Mouse (Mus musculus): ENCODE data around the gene Ier2. TPM values are rescaled to one million over a fixed set of nuclear protein-coding genes. Genes with fewer than 3 reads are reported as not detected.
"Not testable (repeated sequence)": the region's sequence is repeated elsewhere in the genome, so short reads cannot be mapped to it uniquely, and the experiment has no call there.

Gene Ier2
- polyA plus RNA-seq, 1 experiment from 2014 or later: 73.1 TPM

DNA sequence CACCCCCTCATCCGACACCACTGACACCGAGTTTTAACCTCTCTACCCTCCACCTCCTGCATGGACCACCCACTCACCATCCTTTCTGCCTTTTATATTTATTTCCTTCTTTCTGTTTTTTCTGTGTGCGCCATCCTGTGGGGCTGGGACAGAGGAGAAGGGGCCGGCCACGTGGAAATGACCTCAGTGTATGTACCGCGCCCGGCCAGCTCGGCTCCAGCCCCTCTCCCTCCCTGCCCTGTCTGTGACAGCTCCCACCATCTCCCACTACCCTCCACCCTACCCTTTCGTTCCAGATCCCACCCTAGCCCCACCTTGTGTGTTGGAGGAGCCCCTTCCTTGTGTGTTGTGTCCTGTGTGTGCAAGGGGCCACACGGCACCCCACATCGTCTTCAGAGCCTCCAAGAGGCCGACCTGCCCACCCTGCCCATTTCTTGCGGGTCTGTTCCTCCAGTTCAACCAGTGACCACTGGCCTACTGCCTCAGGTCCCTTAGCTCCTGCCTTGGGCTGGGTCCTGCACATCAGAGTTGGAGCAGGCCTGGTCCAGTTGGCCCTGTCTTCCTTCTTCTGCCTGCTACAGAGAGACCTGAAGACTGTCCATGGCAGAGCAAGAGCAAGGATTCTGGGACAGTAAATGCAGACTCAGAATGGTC lies 27.1 kb downstream of the Ier2 start:
- Histone ChIP-seq H3K36me3 (ENCODE audit: control insufficient read depth, insufficient read depth, low read length) (no peaks in the 10 kb centered on the region), H3K4me1 (ENCODE audit: control insufficient read depth, insufficient read depth, low read length) (0 out of 2 replicates have a peak, but pooled peaks cover 8% of the 10 kb centered on the region), H3K9me3 (ENCODE audit: control insufficient read depth, low read depth, low read length) (no peaks in the 10 kb centered on the region), H3K4me3 (ENCODE audit: low read depth, low read length) (no peak overlapping the region), H3K9ac (replicated peaks; ENCODE audit: low read depth, low read length) (no peak overlapping the region), H3K27ac (ENCODE audit: low read length) (no peak overlapping the region), H3K4me2 (replicated peaks; ENCODE audit: low read depth, low read length) (no peak overlapping the region), H3K27me3 (ENCODE audit: control insufficient read depth, insufficient read depth, low read length) (no peaks in the 10 kb centered on the region)
- ATAC-seq (ENCODE audit: insufficient number of reproducible peaks, insufficient read depth, low FRiP score, low read depth): no peak
- WGBS: 62% methylated on average over 13 of the region's 14 CpGs

DNA sequence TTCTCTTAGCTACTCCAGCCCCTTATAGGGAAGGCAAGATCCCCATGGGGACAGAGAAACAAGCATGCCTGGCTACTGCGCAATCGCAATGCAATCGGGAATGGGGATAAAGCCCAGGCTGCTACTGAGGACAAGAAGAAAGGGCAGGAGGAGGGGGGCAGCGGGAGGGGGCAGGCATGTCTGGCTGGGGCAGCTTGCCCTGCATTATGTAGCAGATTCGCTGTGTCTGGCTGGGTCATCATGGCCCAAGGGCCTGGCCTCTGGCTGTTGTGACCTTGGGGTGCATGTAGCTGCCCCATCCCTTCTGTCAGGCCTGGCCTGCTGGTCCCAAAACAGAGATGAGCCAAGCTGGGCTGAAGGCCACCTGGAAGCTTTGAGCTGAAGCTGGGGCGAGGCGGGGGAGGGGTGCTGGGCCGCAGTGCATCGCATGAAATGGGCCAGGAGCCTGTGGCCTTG lies 27.8 kb downstream of the Ier2 start:
- H3K27me3 ChIP-seq (ENCODE audit: control insufficient read depth, insufficient read depth, low read length): no peaks in the 10 kb centered on the region
- H3K9me3 ChIP-seq (ENCODE audit: control insufficient read depth, low read depth, low read length): no peaks in the 10 kb centered on the region
- 49% methylated on average over 9 of the region's 9 CpGs for WGBS
- H3K27ac ChIP-seq (ENCODE audit: low read length): no peak overlapping the region
- H3K9ac ChIP-seq (replicated peaks; ENCODE audit: low read depth, low read length): no peak overlapping the region
- H3K4me2 ChIP-seq (replicated peaks; ENCODE audit: low read depth, low read length): no peak overlapping the region
- 0 out of 2 replicates have a peak, but pooled peaks cover 8% of the 10 kb centered on the region for H3K4me1 ChIP-seq (ENCODE audit: control insufficient read depth, insufficient read depth, low read length)
- no peak for ATAC-seq (ENCODE audit: insufficient number of reproducible peaks, insufficient read depth, low FRiP score, low read depth)
- no peaks in the 10 kb centered on the region for H3K36me3 ChIP-seq (ENCODE audit: control insufficient read depth, insufficient read depth, low read length)
- no peak overlapping the region for H3K4me3 ChIP-seq (ENCODE audit: low read depth, low read length)

DNA sequence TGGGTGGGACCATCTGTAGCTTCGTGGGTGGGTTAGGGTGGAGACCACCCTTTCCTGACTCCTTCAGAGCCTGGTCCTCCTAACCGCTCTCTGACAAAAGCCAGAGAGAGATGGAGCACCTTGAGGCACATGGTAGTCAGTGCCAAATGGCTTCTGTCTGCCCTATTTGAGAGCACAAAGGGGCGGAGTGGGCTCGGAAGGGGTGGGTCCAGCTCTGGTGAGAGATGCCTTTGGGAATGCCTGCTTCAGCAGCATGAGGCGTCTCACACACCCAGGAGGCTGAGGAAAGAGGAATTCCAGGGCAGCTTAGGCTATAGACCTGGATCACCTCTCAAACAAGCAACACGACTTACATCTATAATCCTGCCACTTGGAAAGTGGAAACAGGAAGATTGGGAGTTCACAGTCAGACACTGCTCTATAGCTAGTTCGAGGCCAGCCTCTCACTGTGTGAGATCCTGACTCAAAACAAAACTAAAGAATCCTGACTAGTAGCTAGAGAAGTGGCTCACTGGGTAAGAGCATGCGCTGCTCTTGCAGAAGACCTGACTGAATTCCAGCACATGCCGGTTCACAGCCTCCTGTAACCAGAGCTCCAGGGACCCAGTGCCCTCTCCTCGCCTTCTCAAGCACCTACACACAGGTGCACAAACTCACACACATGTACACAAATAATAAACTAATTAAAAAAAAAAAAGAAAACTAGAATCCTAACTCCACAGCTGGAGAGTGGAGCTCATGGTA lies 28.6 kb downstream of the Ier2 start:
- H3K4me2 ChIP-seq (replicated peaks; ENCODE audit: low read depth, low read length): no peak overlapping the region
- no peak overlapping the region for H3K27ac ChIP-seq (ENCODE audit: low read length)
- H3K9me3 ChIP-seq (ENCODE audit: control insufficient read depth, low read depth, low read length): no peaks in the 10 kb centered on the region
- H3K4me3 ChIP-seq (ENCODE audit: low read depth, low read length): no peak overlapping the region
- no peaks in the 10 kb centered on the region for H3K36me3 ChIP-seq (ENCODE audit: control insufficient read depth, insufficient read depth, low read length)
- ATAC-seq (ENCODE audit: insufficient number of reproducible peaks, insufficient read depth, low FRiP score, low read depth): no peak
- no peak overlapping the region for H3K9ac ChIP-seq (replicated peaks; ENCODE audit: low read depth, low read length)
- 44% methylated on average over 10 of the region's 10 CpGs for WGBS
- H3K27me3 ChIP-seq (ENCODE audit: control insufficient read depth, insufficient read depth, low read length): no peaks in the 10 kb centered on the region
- 0 out of 2 replicates have a peak, but pooled peaks cover 8% of the 10 kb centered on the region for H3K4me1 ChIP-seq (ENCODE audit: control insufficient read depth, insufficient read depth, low read length)

DNA sequence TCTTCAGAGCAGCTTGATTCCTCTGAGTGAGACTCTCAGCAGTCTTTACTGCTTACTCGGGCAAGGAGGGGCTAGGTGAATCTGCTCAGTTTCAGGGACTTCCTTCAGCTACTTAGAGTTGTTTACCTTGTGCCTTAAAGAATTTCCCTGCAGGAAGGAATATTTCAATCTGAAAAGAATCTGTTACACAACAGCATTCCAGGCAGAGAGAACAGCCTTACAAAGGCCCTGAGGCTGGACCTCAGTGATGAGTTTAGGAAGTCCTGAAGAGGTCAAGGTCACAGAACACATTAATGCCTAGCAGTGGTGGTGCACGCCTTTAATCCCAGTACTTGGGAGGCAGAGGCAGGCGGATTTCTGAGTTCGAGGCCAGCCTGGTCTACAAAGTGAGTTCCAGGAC lies 30.8 kb downstream of the Ier2 start:
- Histone ChIP-seq H3K4me1 (ENCODE audit: control insufficient read depth, insufficient read depth, low read length) (0 out of 2 replicates have a peak, but pooled peaks cover 8% of the 10 kb centered on the region), H3K27ac (ENCODE audit: low read length) (no peak overlapping the region), H3K36me3 (ENCODE audit: control insufficient read depth, insufficient read depth, low read length) (no peaks in the 10 kb centered on the region), H3K9me3 (ENCODE audit: control insufficient read depth, low read depth, low read length) (no peaks in the 10 kb centered on the region), H3K9ac (replicated peaks; ENCODE audit: low read depth, low read length) (no peak overlapping the region), H3K4me2 (replicated peaks; ENCODE audit: low read depth, low read length) (no peak overlapping the region), H3K4me3 (ENCODE audit: low read depth, low read length) (no peak overlapping the region), H3K27me3 (ENCODE audit: control insufficient read depth, insufficient read depth, low read length) (no peaks in the 10 kb centered on the region)
- no peak for ATAC-seq (ENCODE audit: insufficient number of reproducible peaks, insufficient read depth, low FRiP score, low read depth)
- 87% methylated on average over 4 of the region's 4 CpGs for WGBS

DNA sequence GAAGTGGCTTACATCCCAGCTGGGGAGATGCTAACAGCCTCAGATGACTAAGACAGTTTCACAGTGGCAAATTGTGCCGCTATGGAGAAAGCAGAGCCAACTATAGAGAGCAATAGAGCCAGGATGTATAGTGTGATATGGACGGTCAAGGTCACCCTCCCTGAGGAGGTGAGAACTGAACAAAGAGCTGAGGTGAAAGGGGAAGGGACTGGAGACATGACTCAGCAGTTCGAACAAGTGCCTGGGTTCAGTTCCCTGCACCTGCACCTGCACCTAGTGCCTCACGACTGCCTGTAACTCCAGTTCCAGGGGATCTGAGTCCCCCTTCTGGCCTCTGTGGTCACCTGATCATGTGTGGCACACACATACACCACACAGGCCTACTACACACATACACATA lies 32.5 kb downstream of the Ier2 start:
- 0 out of 2 replicates have a peak, but pooled peaks cover 3% of the 10 kb centered on the region for H3K4me1 ChIP-seq (ENCODE audit: control insufficient read depth, insufficient read depth, low read length)
- no peak for ATAC-seq (ENCODE audit: insufficient number of reproducible peaks, insufficient read depth, low FRiP score, low read depth)

DNA sequence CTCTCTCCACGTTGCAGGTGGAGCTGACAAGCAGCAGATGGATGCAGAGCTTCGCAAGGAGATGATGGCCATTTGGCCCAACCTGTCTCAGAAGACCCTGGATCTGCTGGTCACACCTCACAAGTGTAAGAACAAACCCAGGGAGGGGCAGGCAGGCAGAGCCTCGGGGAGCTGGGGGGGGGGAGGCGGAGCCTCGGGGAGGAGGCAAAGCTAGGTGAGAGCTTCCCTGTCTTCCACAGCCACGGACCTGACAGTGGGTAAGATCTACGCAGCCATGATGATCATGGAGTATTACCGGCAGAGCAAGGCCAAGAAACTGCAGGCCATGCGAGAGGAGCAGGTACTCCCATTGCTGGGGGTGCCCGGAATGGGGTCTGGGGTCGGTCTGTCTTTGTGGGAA lies 33.1 kb downstream of the Ier2 start:
- Histone ChIP-seq H3K27me3 (ENCODE audit: control insufficient read depth, insufficient read depth, low read length) (no peaks in the 10 kb centered on the region), H3K27ac (ENCODE audit: low read length) (no peak overlapping the region), H3K9ac (replicated peaks; ENCODE audit: low read depth, low read length) (no peak overlapping the region), H3K9me3 (ENCODE audit: control insufficient read depth, low read depth, low read length) (no peaks in the 10 kb centered on the region), H3K4me1 (ENCODE audit: control insufficient read depth, insufficient read depth, low read length) (no peaks in the 10 kb centered on the region), H3K4me2 (replicated peaks; ENCODE audit: low read depth, low read length) (no peak overlapping the region), H3K36me3 (ENCODE audit: control insufficient read depth, insufficient read depth, low read length) (no peaks in the 10 kb centered on the region), H3K4me3 (ENCODE audit: low read depth, low read length) (no peak overlapping the region)
- 64% methylated on average over 11 of the region's 11 CpGs for WGBS
- ATAC-seq (ENCODE audit: insufficient number of reproducible peaks, insufficient read depth, low FRiP score, low read depth): no peak

More for the DNA sequence above, 32.5 kb downstream of the Ier2 start:
- H3K36me3 ChIP-seq (ENCODE audit: control insufficient read depth, insufficient read depth, low read length): no peaks in the 10 kb centered on the region
- H3K4me2 ChIP-seq (replicated peaks; ENCODE audit: low read depth, low read length): no peak overlapping the region
- H3K4me3 ChIP-seq (ENCODE audit: low read depth, low read length): no peak overlapping the region
- H3K27me3 ChIP-seq (ENCODE audit: control insufficient read depth, insufficient read depth, low read length): no peaks in the 10 kb centered on the region
- no peak overlapping the region for H3K9ac ChIP-seq (replicated peaks; ENCODE audit: low read depth, low read length)
- no peaks in the 10 kb centered on the region for H3K9me3 ChIP-seq (ENCODE audit: control insufficient read depth, low read depth, low read length)
- H3K27ac ChIP-seq (ENCODE audit: low read length): no peak overlapping the region
- 68% methylated on average over 4 of the region's 4 CpGs for WGBS

DNA sequence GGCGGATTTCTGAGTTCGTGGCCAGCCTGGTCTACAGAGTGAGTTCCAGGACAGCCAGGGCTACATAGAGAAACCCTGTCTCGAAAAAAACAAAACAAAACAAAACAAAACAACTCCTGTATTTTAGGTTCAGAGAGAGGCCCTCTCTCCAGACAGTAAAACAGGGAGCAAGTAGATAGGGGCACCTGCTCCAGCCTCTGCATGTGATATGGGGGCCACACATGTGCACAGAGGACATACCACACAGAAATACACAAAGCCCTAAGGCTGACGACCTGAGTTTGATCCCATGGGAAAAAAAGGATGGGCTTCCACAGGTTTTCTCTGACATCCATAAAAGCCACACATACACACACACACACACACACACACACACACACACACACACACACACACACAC lies 39.2 kb downstream of the Ier2 start:
- H3K36me3 ChIP-seq (ENCODE audit: control insufficient read depth, insufficient read depth, low read length); H3K4me1 ChIP-seq (ENCODE audit: control insufficient read depth, insufficient read depth, low read length); H3K4me2 ChIP-seq (replicated peaks; ENCODE audit: low read depth, low read length); H3K9me3 ChIP-seq (ENCODE audit: control insufficient read depth, low read depth, low read length); H3K27me3 ChIP-seq (ENCODE audit: control insufficient read depth, insufficient read depth, low read length); ATAC-seq (ENCODE audit: insufficient number of reproducible peaks, insufficient read depth, low FRiP score, low read depth); H3K9ac ChIP-seq (replicated peaks; ENCODE audit: low read depth, low read length); H3K4me3 ChIP-seq (ENCODE audit: low read depth, low read length); H3K27ac ChIP-seq (ENCODE audit: low read length): not testable (repeated sequence)
- WGBS: 74% methylated on average over 4 of the region's 4 CpGs

DNA sequence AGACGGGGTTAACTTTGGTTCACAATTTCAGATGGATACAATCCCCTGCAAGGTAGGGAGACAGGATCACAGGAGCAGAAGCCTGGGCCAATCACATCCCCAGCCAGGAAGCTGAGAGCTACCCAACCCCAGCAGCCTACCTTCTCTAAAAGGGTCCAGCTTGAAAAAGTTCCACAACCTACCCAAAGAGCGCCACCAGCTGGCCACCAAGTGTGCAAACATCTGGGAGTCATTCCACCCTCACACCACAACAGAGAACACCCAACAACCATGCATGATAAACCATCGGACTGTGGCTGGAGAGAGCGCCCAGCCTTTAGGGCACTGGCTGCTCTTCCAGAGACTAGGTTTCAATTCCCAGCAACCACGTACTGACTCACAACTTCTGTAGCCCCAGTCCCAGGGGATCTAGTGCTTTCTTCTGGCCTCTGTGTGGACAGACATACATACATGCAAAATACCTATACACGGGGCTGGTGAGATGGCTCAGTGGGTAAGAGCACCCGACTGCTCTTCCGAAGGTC lies 41.5 kb downstream of the Ier2 start:
- no peak overlapping the region for H3K27ac ChIP-seq (ENCODE audit: low read length)
- no peak overlapping the region for H3K4me2 ChIP-seq (replicated peaks; ENCODE audit: low read depth, low read length)
- no peak overlapping the region for H3K9ac ChIP-seq (replicated peaks; ENCODE audit: low read depth, low read length)
- 76% methylated on average over 8 of the region's 8 CpGs for WGBS
- H3K9me3 ChIP-seq (ENCODE audit: control insufficient read depth, low read depth, low read length): no peaks in the 10 kb centered on the region
- no peak for ATAC-seq (ENCODE audit: insufficient number of reproducible peaks, insufficient read depth, low FRiP score, low read depth)
- H3K4me1 ChIP-seq (ENCODE audit: control insufficient read depth, insufficient read depth, low read length): no peaks in the 10 kb centered on the region
- H3K36me3 ChIP-seq (ENCODE audit: control insufficient read depth, insufficient read depth, low read length): no peaks in the 10 kb centered on the region
- no peak overlapping the region for H3K4me3 ChIP-seq (ENCODE audit: low read depth, low read length)
- H3K27me3 ChIP-seq (ENCODE audit: control insufficient read depth, insufficient read depth, low read length): no peaks in the 10 kb centered on the region
